Mouse (Mus musculus) mouse embryonic stem cell (cell line): ENCODE data around the gene Serpinb3c.
"Not testable (repeated sequence)": the region's sequence is repeated elsewhere in the genome, so short reads cannot be mapped to it uniquely, and the experiment has no call there.

Experiments used
- in situ Hi-C, 2 experiments: fragments of 300-500 bp; cut with MboI; formaldehyde crosslinking; loops; 1 replicate in 1 of 2; 3 replicates in 1 of 2; pipeline ENCODE4 v1.14.3; 2019 to 2020; ENCODE audit warnings: low sequenced_read_pairs in 2 of 2, low pct_unique_long_range_greater_than_20kb in 1 of 2, mixed read lengths in 1 of 2; ENCODE audit not compliant: unreplicated experiment in 1 of 2

Serpinb3c gene

DNA sequence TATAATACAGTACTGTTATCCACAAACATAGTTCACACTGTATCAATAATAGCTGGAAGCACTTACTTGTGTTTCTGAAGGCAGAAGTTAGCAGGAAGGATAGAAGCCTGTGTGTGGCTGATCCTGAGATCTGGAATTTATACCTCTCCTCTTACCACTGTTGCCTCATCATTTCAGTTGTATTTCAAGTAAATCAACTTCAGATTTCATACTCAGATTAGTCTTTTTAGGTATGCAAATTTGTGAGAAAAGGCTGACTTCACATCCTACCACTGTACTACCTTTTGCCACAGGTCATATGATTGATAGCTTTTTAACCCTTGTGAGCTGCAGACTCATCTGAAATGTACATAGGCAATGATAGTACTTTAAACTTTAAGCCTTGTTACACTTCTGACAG lies at the start of gene Serpinb3c, which contains the start of gene Serpinb3b:
TSS of gene Serpinb3c (minus strand) at position 111 of the 400 bp plus-strand sequence.
TSS of gene Serpinb3b (minus strand) at position 101 of the 400 bp plus-strand sequence.
- in situ Hi-C loops, result not testable (repeated sequence)

DNA sequence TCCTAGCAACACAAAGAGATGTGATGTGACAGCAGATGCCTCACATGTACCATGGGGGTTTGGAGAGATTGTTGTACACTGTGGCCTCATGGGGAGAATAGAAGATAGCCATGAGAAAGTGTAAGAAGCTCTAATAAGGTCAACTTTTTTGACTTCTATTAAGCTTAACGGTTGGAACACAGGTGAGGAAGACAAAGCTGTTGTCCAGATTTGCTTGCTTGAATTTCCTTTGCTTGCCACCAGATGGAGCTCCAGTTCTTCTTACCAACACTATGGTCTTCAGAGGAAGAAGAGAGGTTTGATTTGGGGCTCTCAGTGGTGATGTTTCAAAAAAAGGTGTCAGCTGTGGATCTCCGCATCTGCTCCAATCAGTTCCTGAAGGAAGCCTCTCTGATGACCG lies 35.0 kb downstream of the Serpinb3c start:
- in situ Hi-C loops, result loop anchor here in 1 of 2 experiments (25.0 kb wide), 1 partner anchor 244 kb away; no protein-coding TSS in a partner anchor
